Mouse (Mus musculus) urinary bladder, postnatal 4 days (tissue): ENCODE results near the gene 1700037H04Rik.

ENCODE experiments used
- DNase-seq, 2 experiments: peaks; one replicate each; pipeline ENCODE4 v3.0.0; 2021 to 2022; ENCODE audit warnings: low spot score in 2 of 2

The 1700037H04Rik gene

DNA sequence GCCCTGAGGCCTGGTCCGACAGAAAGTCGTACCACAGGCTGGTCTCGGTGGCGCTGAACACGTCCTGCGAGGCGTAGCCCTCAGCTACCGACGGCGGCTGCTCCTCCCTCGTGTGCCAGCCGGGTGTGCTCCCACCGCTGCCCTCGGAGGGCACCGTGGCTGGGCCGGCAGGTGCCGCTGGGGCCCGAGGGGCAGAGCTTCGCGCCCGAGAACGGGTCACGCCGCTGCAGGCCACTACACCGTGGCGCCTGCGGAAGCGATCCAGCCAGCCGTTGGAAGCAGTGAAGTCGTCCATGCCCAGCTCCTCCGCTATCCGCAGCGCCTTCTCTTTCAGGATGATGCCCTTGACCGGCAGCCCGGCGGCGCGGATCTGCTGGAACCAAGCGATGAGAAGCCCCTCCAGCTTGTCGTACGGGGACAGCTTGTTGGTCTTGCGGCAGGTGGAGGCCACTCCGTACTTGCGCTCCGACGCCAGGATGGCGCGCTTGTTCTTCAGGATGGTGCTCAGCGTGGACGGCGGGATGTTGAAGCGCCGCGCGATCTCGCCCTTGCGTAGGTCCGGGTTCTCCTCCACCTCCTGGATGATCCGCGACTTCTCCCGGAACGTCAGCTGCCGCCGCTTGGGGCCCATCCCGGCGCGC is 19.5 kb upstream of the 1700037H04Rik start:
- peak in 1 of 2 experiments; percentile 53 for DNase-seq

DNA sequence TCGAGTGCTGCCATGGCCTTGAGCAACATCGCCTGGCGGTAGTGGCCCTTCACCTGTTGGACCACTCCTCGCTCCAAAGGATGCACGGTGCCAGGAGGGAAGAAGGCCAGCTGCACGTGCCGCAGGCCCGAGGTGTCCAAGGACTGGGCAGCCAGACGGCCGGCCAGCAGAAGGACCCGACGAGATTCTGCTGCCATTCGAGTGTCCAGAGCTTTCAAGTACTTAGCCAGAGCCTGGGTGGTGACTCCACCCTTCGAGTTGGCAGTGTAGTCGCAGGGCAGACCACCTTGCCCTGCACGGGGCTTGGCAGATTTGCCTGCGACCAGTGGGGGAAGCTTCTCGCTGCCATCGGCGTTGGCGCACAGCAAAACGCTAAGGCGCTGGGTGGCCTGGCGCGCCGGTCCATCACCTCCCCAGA is 19.0 kb upstream of the 1700037H04Rik start:
- no peak for DNase-seq

DNA sequence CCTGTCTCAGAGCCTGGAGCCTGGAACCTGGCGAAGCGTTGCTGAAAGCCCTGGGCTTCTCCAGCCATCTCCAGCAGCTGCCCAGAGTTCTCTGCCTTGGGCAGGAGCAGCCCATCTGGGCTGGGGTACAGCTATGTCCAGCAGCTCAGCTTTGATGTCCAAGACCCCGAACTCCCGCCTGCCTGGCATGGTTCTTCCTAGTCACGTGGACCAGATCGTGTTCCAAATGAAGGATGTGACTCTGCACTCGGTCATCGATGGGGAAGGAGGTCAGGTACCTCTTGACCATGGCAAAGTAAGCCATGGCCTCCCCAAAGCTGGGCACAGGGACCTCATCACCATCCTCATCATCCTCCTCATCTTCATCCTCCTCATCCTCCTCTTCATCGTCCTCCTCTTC is 18.1 kb upstream of the 1700037H04Rik start:
- DNase-seq: no peak

DNA sequence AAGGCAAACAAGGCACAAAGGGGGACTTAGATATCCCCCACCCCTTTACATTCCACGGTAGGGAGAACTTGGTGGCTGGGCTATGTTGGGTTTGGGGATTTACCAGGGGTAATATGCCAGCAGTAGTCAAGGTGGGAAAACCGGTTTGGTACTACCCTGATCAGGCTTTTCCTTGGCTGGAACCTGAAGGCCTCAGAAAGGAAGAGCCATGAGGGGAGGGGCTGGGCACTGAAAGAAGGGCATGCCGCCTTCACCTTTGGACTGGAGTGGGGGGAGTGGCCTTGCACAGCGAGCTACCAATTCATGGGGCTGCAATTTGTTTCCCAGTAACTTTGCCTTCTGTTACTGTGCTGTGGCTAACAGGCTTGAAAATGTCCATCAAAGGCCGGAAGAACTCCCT is 16.6 kb upstream of the 1700037H04Rik start:
- DNase-seq: no peak

DNA sequence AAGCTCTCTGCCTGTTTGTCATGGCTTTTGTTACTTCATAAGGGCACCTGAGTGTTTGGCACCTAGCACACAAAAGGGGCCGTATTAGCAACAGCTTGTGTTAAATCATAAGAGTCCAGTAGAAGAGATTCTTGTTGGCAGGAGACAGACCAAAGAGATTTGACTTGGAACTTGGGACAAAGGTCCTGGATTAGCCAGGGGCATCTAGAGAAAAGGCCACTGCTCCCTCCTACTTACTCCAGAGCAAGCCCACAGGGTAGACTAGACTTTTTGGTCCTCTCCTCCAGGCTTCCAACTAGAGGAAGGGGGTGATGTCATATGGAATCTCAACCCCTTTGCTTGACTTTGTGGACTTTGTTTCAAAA is 16.0 kb upstream of the 1700037H04Rik start:
- DNase-seq: no peak

DNA sequence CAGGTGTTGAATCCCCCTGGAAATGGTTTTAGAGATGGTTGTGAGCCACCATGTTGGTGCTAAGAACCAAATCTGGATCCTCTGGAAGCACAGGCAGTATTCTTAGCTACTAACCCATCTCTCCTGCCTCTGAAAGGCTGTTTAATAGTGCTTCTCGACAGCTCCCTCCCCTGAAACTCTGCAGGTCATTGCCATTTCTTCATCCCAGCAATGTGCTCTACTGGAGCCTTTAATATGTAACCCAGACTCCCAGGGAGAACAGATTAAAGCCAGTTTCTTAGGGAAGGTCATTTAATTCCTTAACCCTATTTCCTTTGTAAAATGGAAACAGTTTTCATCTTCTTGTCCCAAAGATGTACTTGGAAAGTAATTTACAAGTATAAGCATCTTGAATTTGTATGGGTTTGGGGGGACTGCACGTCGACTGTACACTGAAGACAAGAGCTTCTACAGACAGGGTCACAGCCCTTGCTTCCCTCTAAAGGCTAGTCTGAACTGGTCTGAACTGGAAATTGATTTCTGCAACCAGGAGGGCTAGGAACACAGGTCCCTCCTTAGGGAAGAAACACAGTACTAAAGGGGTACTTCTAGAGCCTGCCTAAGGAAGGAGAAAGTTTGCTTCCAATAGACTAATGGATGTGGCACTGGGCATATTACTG is 15.5 kb upstream of the 1700037H04Rik start:
- DNase-seq: no peak

DNA sequence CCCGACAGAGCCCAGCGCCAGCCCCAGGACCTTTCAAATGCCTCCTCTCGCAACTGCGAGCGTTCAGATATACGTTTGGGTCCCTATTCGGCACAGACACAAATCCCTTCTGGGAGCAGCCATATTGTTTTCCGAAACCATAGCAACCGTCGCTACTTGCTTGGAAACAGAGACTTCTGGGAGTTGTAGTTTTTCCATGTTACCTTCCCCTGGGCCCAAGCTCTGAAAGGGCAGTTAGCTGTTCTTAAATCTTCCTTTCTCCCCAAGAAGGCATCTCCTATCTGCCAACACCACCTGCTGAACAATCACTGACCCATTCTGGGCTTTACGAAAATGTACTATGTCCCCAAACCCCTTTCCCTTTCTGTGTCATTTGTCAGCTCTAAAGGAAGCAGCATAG is 14.8 kb upstream of the 1700037H04Rik start:
- no peak for DNase-seq

DNA sequence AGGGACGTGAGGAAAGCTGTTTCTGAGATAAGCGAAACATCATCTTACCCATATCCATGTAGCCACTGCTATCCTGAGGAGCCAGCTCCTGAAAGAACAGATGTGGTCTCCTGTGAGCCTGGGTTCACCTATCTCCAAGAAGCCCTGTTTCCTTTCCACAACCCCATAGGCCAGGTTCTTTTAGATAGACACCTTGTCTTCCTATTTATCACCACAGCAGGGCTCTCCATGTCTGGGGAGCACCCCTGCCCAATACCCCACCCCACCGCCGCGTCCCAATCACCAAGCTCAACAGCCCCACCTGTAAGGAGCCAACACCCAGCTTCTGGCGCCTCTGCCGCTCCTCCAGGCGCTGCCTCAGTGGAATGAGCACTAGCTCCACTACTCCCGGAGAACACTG is 12.4 kb upstream of the 1700037H04Rik start:
- no peak for DNase-seq

DNA sequence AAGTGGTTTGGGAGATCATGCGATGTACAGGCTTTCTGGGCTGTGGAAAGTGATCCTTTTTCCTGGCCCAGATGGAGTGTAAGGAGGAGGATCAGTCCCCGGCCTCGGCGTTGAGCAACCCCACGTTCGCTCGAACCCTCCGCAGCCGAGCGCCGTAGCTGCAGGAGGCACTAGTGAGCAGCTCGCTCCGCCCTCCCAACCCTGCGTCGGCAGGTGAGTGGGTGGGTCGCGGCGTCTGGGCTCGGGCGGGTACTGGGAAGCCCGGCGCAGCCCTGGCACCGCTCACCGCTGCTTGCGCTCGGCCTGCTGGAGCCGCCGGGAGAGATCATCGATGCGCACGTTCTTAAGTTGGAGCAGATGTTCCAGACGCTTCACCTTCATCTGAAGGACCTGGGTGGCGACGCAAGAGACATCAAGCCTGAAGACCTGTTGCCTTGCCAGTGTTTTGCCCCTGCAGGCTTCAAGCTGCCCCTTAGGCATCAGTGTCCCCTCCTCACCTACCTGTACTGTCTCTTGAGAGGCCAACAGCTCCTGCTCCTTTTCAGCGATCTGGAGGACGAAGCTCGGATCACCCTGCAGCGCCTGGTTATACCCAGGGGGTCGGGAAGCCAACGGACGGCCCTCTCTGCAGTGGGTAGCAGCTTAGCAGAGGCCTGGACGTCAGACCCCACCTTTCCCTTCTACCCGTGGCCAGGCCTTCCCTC is 11.7 kb upstream of the 1700037H04Rik start:
- peak; percentile 58 to 79 for DNase-seq

DNA sequence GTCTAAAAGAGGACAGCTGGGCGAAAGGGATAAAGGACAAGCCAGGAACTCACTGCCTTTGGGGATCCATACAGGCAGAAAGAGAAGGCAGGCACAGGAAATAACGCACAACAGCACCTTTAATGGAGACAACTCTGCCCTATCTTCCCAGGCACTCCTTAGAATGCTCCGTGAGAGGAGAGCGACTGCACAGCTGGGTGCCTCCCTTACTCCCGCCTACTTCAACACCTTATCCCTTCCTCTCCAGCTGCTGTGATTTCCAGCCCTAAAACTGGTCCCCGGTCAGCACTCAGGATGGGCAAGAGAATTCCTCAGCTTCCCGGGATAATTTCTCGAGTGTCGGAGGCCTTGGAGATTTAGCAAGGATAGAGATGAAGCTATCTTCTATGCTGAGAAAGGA is 11.1 kb upstream of the 1700037H04Rik start:
- no peak for DNase-seq

DNA sequence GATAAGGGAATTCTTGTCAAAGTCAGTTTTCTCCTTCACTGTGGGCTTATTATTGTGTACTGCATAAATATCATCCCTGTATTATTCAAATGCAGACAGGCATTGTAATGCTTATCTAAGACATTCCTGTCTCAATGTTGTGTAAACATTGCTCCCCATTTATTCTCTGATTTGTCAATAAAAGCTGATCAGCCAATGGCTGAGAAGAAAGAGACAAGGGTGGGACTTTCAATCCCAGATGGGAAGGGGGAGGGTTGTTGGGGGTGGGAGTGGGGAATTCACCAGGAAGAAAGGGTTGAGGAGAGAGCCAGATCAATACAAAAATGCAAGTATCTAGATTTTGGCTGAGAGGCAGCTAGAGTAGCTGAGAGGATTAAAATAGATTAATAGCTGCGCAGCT is 9.0 kb upstream of the 1700037H04Rik start:
- no peak for DNase-seq

DNA sequence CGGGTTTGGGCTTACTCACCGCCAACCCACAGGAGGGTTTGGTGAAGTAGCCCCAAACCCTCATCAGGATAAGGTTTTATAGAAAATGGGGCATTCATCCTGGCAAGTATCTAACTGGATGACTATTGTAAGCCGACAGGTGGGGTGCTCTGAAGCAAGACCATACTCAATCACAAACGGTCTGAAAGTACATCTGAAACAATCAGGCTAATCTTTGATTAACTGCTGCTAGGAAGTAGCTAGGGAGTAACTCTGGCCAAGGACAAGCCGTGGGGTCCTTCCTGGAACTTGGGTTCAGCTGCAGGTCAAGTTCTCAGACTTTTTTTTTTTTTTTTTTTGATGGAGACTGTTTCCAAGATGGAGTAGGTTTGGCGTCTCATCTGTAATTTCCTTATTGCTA is 8.1 kb upstream of the 1700037H04Rik start:
- DNase-seq: no peak

DNA sequence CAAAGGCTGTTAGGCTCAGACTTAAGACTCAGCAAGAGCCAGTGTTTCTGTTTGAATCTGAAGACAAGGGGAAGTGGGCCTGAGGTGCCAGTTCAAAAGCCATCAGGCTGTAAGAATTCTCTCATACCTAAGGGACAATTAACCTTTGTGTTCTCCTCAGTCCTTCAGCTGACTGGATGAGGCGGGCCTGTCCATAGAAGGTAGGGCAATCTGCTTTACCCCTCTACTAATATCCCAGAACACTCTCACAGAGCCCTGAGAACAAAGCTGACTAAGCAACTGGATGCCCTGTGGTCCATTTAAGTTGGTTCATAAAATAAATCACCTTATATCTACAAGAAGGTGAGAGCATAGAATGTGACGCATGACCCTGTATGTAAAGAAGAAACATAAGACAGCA is 6.3 kb upstream of the 1700037H04Rik start:
- no peak for DNase-seq

DNA sequence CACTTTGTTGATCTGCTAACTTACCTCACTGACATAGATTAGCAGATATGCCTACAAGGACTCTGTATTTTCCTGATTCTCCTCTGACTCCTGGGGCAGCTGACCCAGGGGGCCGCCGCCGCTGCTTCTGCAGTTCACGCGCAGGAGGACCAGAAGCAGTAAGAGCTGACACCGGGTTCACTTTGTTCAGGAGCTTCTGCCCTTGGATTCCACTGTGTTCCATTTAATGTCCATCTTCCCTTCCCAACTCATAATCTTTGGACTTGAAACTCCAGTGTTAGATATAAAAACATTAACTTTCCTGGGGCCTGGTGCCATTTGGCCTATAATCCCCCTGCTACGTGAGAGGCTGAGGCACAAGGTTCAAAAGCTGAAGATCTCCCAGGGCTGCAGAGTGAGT is 4.0 kb upstream of the 1700037H04Rik start:
- no peak for DNase-seq

DNA sequence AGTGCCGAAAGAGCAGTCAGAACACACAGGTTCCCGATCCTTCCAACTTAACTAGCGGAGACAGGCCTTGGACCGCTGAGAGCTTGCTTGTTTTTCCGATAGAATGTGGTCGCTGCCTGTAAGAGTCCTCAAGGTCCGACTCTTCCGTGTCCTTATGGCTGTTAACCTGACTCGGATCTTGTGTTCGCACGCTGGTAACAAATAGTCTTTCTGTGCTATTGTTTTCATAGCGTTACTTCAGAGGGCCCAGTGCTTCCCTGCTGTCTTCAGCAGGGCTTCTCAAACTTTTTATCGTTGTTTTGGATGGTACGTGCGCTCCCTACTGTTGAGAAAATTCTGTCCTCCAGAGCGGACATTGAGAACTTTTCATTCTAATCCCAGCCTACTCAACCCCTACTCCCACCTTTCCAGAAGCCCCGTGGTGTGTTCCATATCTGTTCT is 810 bp upstream of the 1700037H04Rik start:
- no peak for DNase-seq

DNA sequence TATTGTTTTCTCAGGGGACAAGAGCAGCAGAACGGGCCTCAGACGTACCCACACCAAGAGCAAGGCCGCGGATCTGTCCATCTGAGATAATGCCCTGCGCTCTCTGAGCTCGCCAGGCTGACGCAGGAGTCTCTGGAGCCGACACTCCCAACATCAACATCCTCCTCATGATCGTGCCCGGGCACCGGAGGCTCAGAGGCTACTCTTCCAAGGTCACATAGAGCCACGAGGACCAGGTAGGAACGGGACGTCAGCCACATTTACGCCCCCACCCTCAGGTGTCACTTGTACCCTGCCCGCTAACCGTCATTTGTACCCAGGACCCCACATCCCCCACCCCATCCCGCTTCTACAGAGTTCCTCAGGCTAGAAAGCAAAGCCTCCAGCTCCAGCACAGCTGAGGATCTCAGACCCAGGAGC is 380 bp downstream of the 1700037H04Rik start:
- DNase-seq: peak in 1 of 2 experiments; percentile 58

DNA sequence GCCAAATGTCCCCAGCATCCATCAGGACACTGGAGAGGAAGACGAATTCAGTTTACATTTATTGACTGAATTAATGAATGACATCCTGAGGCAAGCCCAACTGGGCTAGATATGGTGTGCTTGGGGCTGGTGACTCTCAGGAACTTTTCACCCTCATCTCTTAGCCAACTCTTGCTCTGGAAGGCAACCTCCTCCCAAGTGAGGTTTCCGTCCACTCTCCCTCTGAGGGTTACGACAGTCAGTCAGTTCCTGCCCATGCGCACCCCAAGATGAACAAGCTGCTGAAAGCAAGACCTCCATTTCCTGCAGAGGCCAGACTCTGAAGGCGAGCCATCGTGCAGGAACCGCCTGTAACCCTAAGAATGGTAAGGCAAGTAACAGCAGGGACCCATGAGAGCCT is 2.9 kb downstream of the 1700037H04Rik start:
- DNase-seq: no peak

DNA sequence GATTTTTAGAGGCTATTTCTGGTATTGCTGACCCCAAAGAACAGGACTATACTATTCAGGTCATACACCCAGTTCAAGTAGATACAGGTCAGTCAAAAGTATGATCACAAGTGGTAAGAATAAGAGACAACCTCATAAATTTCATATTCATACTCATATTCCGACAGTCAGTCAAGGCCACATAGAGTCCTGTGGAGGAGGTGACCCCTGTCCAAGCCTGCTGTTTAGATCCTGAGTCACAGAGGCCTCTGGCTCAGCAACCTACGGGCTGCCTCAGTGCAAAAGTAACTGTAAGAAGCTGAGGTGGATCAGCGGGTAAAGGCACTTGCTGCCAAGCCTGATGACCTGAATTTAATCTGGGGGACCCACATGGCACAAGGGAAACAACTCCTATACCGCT is 5.8 kb downstream of the 1700037H04Rik start:
- DNase-seq: no peak

DNA sequence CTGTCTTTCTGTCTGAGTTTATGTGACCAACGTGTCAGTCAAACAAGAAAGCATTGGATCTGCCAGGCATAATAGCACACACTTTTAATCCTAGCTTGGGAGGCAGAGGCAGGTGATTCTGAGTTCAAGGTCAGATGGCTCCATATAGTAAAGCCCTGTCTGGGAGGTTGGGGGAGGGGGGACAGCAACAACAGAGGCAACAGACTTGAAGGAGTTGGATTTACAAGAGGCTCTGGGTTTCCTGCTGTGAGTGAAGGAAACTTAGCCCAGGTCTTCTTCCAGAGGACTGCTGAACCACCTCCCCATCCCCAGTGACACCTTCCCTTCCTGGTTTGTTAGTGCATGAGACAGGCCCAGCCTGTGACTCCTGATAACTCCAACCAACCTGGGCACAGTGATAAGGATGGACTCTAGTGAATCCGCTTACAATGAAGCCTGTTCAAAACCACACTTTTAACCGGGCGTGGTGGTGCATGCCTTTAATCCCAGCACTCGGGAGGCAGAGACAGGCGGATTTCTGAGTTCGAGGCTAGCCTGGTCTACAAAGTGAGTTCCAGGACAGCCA is 7.6 kb downstream of the 1700037H04Rik start:
- DNase-seq: no peak

DNA sequence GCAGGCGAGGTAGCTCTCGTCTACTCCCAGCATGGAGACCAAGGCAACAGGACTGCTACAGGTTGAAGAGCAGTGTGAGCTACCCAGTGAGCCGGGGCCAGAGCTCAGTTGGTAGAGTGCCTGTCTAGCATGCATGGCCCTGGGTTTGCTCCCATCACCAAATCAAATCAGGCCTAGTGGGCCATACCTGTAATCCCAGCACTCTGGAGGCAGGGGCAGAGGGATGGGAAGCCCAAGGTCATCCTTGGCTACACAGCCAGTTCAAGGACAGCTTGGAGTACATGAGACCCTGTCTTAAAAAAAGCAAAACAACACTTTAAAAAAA is 10.7 kb downstream of the 1700037H04Rik start:
- DNase-seq: peak in 1 of 2 experiments; percentile 58

DNA sequence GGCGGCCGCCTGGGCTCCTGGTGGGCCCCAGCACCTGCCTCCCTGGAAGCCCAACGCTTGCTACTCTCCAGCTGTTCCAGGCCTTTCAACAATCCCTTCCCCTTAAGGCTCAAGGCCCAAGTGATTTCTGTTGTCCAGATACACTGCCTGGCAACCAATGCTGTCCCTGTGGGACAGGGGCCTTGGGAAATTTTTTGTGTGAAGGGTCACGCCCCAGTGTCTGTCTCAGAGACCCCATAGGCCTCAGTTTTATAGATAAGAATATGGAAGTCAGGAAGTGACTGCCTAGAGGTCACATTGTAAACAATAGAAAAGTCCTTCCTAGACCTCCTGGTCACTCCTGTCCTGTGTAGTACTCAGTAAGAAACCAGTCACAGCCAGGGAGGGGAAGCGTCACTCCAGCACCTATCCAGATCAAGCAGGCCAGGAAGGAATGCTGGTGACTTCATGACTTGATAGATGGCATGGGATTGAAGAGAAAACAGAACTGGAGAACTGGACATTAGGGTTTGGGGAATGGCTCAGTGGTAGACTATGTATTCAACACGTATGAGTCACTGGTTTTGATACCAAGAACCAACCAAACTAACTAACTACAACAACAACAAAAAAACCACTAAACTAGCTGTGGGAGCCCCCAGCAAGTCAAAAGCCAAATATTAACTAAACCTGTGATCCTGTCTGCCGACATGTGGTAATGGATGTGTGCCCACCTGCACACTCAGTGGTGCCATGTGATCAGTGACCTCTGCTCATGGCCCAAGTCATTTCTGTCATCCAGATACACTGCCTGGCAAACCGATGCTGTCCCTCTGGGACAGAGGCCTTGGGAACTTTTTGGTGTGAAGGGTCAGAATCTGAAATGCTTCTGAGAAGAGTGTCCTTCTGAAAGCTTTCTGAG is 11.3 kb downstream of the 1700037H04Rik start:
- no peak for DNase-seq

DNA sequence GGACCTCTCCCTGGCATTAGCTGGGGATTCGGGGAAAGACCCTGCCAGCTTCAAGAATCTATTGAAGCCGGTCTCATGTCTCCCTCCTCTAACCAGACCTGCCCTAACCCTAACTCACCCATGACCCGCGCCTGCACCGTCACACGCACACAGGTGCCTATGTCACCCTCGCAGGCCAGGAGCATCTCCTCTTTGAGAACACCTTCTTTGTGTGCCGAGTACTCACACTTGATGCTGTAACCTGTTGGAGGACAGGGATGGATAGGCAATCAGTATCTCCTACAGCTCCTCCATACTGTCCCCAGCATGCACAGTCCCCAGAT is 12.9 kb downstream of the 1700037H04Rik start:
- no peak for DNase-seq
